Mouse (Mus musculus): ENCODE data around the gene Cbr2. TPM values are rescaled to one million over a fixed set of nuclear protein-coding genes. Genes with fewer than 3 reads are reported as not detected.
"Not testable (repeated sequence)": the region's sequence is repeated elsewhere in the genome, so short reads cannot be mapped to it uniquely, and the experiment has no call there.

The Cbr2 gene
- not detected for polyA plus RNA-seq (2017; shearing (Covaris generic))

- no peak for ATAC-seq
These were observed at the start of gene Cbr2 for GRCm38 (mm10) chr11:120731858-120732680. Gene Cbr2, minus strand, starts transcription at chr11:120732114.

- ATAC-seq: not testable (repeated sequence)
These were observed 49.4 kb upstream of the Cbr2 start for GRCm38 (mm10) chr11:120781361-120781760.

GRCm38 (mm10) chr11:120779876-120780275 lies 48.0 kb upstream of the Cbr2 start:
- no peak for ATAC-seq

- no peak for ATAC-seq
These were observed 45.2 kb upstream of the Cbr2 start for GRCm38 (mm10) chr11:120777123-120777522.

- ATAC-seq: peak; percentile 95
These were observed 44.0 kb upstream of the Cbr2 start for GRCm38 (mm10) chr11:120775774-120776469.

- ATAC-seq: no peak
These were observed 41.7 kb upstream of the Cbr2 start for GRCm38 (mm10) chr11:120773463-120774190.

GRCm38 (mm10) chr11:120772749-120773148 lies 40.8 kb upstream of the Cbr2 start:
- no peak for ATAC-seq

GRCm38 (mm10) chr11:120768206-120768605 lies 36.3 kb upstream of the Cbr2 start:
- ATAC-seq: no peak

GRCm38 (mm10) chr11:120767023-120767422 lies 35.1 kb upstream of the Cbr2 start:
- ATAC-seq: not testable (repeated sequence)

GRCm38 (mm10) chr11:120763121-120763999 lies 31.4 kb upstream of the Cbr2 start:
- ATAC-seq: not testable (repeated sequence)

- ATAC-seq: not testable (repeated sequence)
These were observed 30.7 kb upstream of the Cbr2 start, which contains the start of gene Hmga1b for GRCm38 (mm10) chr11:120762672-120763041. Gene Hmga1b, plus strand, starts transcription at chr11:120762794.

GRCm38 (mm10) chr11:120761811-120762671 lies 30.1 kb upstream of the Cbr2 start:
- ATAC-seq: no peak

GRCm38 (mm10) chr11:120760236-120760635 lies 28.3 kb upstream of the Cbr2 start:
- ATAC-seq: no peak

- no peak for ATAC-seq
These were observed 19.7 kb upstream of the Cbr2 start for GRCm38 (mm10) chr11:120751606-120752005.

GRCm38 (mm10) chr11:120749430-120749829 lies 17.5 kb upstream of the Cbr2 start:
- no peak for ATAC-seq

GRCm38 (mm10) chr11:120747974-120748373 lies 16.1 kb upstream of the Cbr2 start:
- ATAC-seq: no peak

- no peak for ATAC-seq
These were observed 12.3 kb upstream of the Cbr2 start for GRCm38 (mm10) chr11:120744121-120744701.

GRCm38 (mm10) chr11:120740981-120741380 lies 9.1 kb upstream of the Cbr2 start:
- no peak for ATAC-seq

- ATAC-seq: no peak
These were observed 4.5 kb upstream of the Cbr2 start for GRCm38 (mm10) chr11:120736424-120736823.

GRCm38 (mm10) chr11:120733521-120733920 lies 1.6 kb upstream of the Cbr2 start:
- no peak for ATAC-seq

- ATAC-seq: no peak
These were observed 519 bp downstream of the Cbr2 start for GRCm38 (mm10) chr11:120731395-120731794.
